Mouse (Mus musculus) erythroblast, embryonic 14.5 days (primary cell): ENCODE measurements around the gene Micu2.

Source experiments
- GATA1 ChIP-seq: IDR thresholded peaks from 2 replicates; pipeline ENCODE4 v1.6.1; 2012; ENCODE audit warnings: low read length, inconsistent platforms, mixed read lengths
- TAL1 ChIP-seq: IDR thresholded peaks from 3 replicates; pipeline ENCODE4 v1.6.1; 2012; ENCODE audit warnings: low read length, inconsistent platforms, mixed read lengths

GRCm38 (mm10) chr14:57911316-57911715 is 87.7 kb downstream of the Micu2 start:
- TF ChIP-seq GATA1 (no peak), TAL1 (no peak)
